Mouse (Mus musculus) bone marrow, adult 2 months (tissue): ENCODE results near the gene Myo10. TPM values are rescaled to one million over a fixed set of nuclear protein-coding genes. Genes with fewer than 3 reads are reported as not detected.
A peak's percentile ranks its signal among the peaks of the same experiment; 100 is the strongest.

Source experiments
- H3K27ac ChIP-seq: fragments of 200-500 bp; 2 replicates; pipeline ENCODE4 v1.5.1; 2012; ENCODE audit warnings: low read depth, mild to moderate bottlenecking, control low read depth, inconsistent platforms, low read length; ENCODE audit not compliant: control insufficient read depth, poor library complexity, insufficient read depth
- H3K4me1 ChIP-seq: fragments of 200-500 bp; 2 replicates; pipeline ENCODE4 v1.6.1; 2011; ENCODE audit warnings: low read length; ENCODE audit not compliant: control insufficient read depth, insufficient read depth
- H3K4me3 ChIP-seq: fragments of 200-500 bp; replicated peaks from 2 replicates; pipeline ENCODE3; 2011; ENCODE audit warnings: mild to moderate bottlenecking, low read depth, low read length, control low read depth; ENCODE audit not compliant: control insufficient read depth
- CTCF ChIP-seq: fragments of 200-500 bp; IDR thresholded peaks from 2 replicates; pipeline ENCODE4 v1.5.1; 2011; ENCODE audit warnings: low read length, control low read depth; ENCODE audit not compliant: control insufficient read depth, insufficient read depth
- POLR2A ChIP-seq: fragments of 200-500 bp; IDR thresholded peaks from 2 replicates; pipeline ENCODE4 v1.6.1; 2011; ENCODE audit warnings: low read depth, mild to moderate bottlenecking, control low read depth, low read length, borderline replicate concordance; ENCODE audit not compliant: control insufficient read depth
- WGBS: fragments of 180-500 bp; shearing (Covaris S2); methylation state at CpG from one replicate; pipeline ENCODE4 v1.1.7; 2018; 5-methylcytosine and 5-hydroxymethylcytosine counted together
- polyA plus RNA-seq: library from polyadenylated mRNA; stranded (reverse); fragments of >200 nt; gene quantifications from 2 replicates; pipeline ENCODE4 v1.2.4, GENCODE M21; 2011; ENCODE audit warnings: low replicate concordance; ENCODE audit not compliant: missing spikeins, insufficient read depth, insufficient read length

Gene Myo10
- 19.1 and 26.8 TPM in 2 replicates for polyA plus RNA-seq

DNA sequence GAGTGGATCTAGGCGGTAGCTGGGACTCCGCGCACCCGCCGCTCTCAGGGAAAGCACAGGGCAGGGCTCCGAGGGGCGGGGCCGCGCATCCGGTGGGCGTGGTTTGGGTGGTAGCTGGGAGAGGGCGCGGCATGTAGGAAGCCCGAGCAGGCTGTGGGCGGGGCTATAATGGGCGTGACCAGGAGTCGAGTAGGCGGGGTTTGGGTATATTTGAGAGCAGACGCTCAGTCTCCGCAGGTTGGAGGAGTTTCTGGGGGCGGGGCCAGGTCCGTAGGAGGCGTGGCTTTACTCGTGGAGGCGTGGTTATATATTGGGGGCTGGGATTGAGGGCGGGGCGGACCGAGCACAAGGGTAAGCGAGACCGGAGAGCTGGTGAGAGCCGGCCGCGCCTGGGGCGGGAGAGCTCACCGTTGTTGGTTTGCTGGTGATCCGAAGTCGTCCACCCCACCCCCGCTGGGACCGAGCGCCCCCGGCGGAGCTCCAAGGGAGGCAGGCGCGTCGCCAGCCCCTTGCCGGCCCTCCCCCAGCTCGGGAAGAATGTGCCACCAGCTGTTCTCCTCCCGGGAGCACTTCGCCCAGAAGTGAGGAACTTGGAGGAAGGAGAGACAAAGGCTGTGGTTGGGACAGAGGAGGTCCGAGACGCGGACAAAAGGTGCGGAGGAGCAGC is at the start of gene Myo10:
Gene Myo10 (plus strand): TSS at position 326 of the 667 bp plus-strand sequence.
- peak within 1 kb of the TSS; percentile 70 for H3K27ac ChIP-seq
- TF ChIP-seq POLR2A (peak; percentile 48; the same call in 1 of the 2 replicates), CTCF (no peak)
- peak within 1 kb of the TSS; percentile 69 for H3K4me3 ChIP-seq
- H3K4me1 ChIP-seq, result no peaks in the 10 kb centered on the region
- WGBS, result under 1% methylated on average over 53 of the region's 53 CpGs

DNA sequence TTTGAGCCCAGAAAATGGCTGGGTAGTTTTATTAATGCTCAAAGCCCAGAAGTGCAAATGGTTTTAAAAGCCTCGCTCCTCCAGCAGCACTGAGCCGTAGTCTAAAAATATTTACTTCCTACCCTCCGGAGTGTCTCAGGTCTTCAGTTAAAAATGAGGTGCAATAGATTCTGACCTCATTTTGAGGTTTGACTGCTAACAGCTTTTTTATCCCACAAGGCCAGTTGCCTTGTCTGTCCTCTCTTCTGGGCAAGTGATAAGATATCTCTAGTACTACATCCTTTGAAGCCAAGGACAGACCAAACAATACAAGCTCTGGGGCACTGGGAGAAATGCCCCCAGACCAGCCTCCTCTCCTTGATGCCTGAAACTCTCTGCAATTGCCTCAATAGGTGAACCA is 49.2 kb upstream of the Myo10 start:
- Histone ChIP-seq H3K4me1 (no peaks in the 10 kb centered on the region; the same call in 1 of the 2 replicates), H3K4me3 (no peak overlapping the region), H3K27ac (no peak overlapping the region)
- TF ChIP-seq POLR2A, result no peak
- TF ChIP-seq CTCF, result no peak
- 9% methylated on average over 3 of the region's 3 CpGs for WGBS

DNA sequence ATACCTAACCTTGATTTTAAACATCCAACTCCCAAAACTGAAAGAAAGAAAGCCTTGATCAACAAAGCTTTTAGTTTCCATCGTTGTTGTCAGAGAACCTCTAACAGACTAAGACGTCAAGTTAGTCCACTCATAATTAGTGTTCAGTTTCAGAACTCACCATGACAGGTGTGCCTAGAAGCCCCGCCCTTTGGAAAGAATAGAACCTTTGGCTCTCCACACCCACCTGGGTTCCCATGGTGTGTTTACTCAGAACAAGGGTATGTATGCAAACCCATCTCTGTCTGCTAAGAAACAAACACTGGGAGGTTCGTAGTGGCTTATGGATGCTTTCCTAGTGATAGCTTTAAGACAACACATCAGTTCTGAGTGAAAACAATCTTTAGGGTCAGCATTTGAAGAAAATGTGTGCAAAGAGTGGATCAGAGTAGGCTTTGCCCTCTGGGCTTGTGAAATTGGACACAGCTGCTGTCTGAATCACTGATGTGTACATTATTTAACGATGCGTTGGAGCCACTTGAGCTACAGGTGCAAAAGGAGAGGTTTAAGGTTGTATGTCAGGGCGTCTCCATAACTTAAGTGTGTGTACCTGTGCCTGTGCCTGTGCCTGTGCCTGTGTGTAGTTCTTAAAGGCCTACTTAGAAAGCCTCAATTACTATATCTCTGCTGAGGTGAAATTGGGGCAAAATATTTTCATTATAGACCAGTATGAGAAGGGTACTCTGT is 48.3 kb upstream of the Myo10 start:
- H3K4me1 ChIP-seq, result no peaks in the 10 kb centered on the region; the same call in 1 of the 2 replicates

DNA sequence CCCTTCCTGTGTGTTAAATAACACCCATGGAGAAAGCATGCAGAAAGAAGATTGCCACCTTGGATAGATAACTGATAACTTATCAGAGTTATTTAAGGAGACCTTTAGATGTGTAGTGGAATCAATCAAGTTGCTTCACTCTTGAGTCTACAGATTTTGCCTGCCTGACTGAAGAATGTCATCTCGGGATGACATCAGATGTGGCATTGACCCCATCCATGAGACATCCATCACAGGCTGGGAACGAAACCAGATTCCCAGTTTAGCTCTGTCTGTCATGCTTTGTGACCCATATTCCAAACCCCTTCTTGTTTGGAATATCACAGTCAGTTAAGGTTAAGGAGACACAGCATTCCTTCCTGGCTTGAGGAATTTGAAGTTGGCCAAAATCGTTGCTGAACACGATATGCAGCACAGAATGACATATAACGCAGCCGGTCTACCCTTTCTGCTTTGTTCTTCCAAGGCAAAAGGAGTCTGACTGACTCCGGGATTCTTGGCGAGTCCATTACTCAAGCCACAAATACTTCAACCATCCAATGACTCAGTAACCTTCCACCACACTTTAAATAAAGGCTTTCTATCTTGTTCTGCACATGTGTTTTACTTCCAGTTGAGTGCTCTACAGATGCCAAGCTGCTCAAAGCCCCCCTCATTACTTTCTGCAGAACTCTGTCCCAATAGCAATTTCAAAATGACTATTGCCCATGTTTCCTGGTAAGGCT is 44.8 kb upstream of the Myo10 start:
- 79% methylated on average over 8 of the region's 8 CpGs for WGBS
- Histone ChIP-seq H3K4me1 (no peaks in the 10 kb centered on the region), H3K4me3 (no peak overlapping the region), H3K27ac (no peak overlapping the region)
- TF ChIP-seq CTCF, result no peak
- TF ChIP-seq POLR2A, result no peak

More for the DNA sequence above, 48.3 kb upstream of the Myo10 start:
- TF ChIP-seq POLR2A, result no peak
- no peak for TF ChIP-seq CTCF
- Histone ChIP-seq H3K27ac (no peak overlapping the region), H3K4me3 (no peak overlapping the region)
- WGBS, result 81% methylated on average over 7 of the region's 7 CpGs

DNA sequence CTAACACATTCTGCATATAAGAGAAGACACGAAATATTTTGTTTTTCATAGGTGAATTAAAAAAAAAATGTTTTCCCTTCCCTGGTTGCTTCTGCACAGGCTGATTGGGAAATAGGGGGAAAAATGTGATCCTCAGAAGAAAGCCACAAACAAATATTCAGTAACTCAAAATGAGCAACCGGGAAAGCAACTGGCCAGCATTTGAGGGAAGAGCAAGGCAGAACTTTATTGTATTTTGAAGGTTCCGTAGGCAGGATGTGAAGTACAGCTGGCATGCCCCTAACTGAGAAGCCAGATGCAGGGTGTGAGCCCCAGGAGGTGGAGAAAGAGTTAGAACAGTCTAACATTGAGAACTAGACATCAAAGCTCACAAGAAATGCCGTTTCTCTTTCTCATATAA is 44.0 kb upstream of the Myo10 start:
- WGBS, result 41% methylated on average over 4 of the region's 4 CpGs
- Histone ChIP-seq H3K4me3 (no peak overlapping the region), H3K27ac (no peak overlapping the region), H3K4me1 (no peaks in the 10 kb centered on the region)
- no peak for TF ChIP-seq POLR2A
- TF ChIP-seq CTCF, result no peak

DNA sequence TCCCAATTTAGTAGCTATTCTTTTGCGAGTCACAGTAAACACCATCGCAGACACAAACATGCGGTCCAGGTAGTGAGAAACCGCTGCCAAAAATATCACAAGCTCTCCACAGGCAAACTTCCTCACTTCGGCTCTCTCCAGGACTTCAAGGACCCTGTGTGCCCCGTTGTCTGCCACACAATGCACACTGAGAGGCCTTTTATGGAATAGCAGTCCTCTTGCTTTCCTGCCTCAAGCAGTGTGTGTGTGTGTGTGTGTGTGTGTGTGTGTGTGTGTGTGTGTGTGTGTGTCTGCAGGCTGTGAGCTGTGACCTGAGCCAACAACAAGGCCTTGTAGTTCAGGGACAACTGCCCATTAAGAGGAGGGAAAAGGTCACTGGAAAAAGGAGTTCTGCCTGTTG is 41.6 kb upstream of the Myo10 start:
- TF ChIP-seq POLR2A (no peak), CTCF (no peak)
- Histone ChIP-seq H3K4me3 (no peak overlapping the region), H3K4me1 (no peaks in the 10 kb centered on the region), H3K27ac (no peak overlapping the region)
- WGBS, result 8% methylated on average over 6 of the region's 6 CpGs

DNA sequence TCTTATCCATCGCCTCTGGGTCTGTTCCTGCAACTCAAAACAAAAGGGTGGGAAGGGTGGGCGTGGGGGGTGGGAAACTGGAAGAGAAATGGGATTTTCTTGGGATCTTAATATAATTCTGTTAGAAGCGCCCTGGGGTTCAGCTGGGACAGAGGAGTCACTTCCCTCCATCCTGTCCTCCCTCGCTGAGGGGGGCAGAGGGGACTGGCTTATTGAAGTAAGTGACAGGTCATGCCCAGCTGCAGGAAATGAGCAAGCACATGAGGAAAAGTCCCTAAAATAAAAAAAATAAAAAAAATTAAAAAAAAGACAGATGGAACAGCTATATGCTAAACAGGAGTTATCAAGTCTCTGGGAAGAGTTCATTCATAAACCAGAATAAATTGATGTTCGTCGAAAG is 40.3 kb upstream of the Myo10 start:
- Histone ChIP-seq H3K27ac (no peak overlapping the region), H3K4me1 (no peaks in the 10 kb centered on the region), H3K4me3 (no peak overlapping the region)
- no peak for TF ChIP-seq CTCF
- no peak for TF ChIP-seq POLR2A
- 50% methylated on average over 6 of the region's 6 CpGs for WGBS

DNA sequence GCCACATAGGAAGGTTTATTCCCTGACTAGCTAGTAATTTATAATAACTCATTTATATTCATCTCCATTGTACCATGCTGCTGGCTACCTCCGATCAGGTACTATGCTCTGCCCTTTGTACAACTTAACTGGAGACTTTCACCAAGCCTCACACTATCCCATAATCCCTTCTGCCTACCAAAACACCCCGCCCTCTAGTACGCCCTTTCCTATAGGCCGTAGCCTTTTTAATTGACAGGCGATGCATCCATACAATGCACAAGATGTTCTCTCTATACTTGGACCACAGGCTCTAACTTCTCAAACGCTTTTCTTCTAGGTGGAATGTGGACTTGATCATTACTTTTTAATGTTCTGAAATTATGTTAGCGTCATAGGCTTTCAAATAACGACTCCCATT is 39.0 kb upstream of the Myo10 start:
- H3K27ac ChIP-seq, result no peak overlapping the region
- no peak overlapping the region for H3K4me3 ChIP-seq
- 88% methylated on average over 8 of the region's 8 CpGs for WGBS
- no peaks in the 10 kb centered on the region for H3K4me1 ChIP-seq
- TF ChIP-seq POLR2A (no peak), CTCF (no peak)
